ENCODE assay signal across 19 mouse cellular contexts in genomic region chr19:53552216-53552786, GRCm38 (mm10). TPM values are rescaled to one million over a fixed set of nuclear protein-coding genes. Genes with fewer than 3 reads are reported as not detected.
DNase-seq lines count a peak whose midpoint lies in the region; TF ChIP-seq lines count a peak whose summit lies in the region.
"Had no signal": no experiment of that assay in that cellular context is flagged by ENCODE, and none has a peak within 500 bp of the region (broad histone marks: within the 10 kb centered on the region; RNA-seq: fewer than 3 reads in every experiment).

No protein-coding gene starts in this region.

- peak overlapping the region; percentile 50; the same call in 1 of the 2 replicates for H3K27ac ChIP-seq in olfactory bulb, adult 2 months (ENCODE audit: insufficient read depth, low read depth, low read length)
- no peak overlapping the region for H3K27ac ChIP-seq in midbrain, embryonic 10.5 days (replicated peaks)
- H3K27ac ChIP-seq: hindbrain, embryonic 15.5 days; limb, embryonic 13.5 days; midbrain, embryonic 12.5 days had no signal

- H3K27me3 ChIP-seq in E14TG2a.4 (ENCODE audit: insufficient read depth, low read length), result peaks cover 3% of the 10 kb centered on the region; the same call in 1 of the 2 replicates
- H3K27me3 ChIP-seq in midbrain, embryonic 10.5 days (ENCODE audit: low read depth, poor library complexity, severe bottlenecking), result no peaks in the 10 kb centered on the region
- H3K27me3 ChIP-seq: hindbrain, embryonic 15.5 days; limb, embryonic 13.5 days; midbrain, embryonic 12.5 days had no signal

- H3K36me3 ChIP-seq in E14TG2a.4 (ENCODE audit: insufficient read depth, low read length), result no peaks in the 10 kb centered on the region
- H3K36me3 ChIP-seq in midbrain, embryonic 10.5 days, result no peaks in the 10 kb centered on the region
- H3K36me3 ChIP-seq: hindbrain, embryonic 15.5 days; limb, embryonic 13.5 days; midbrain, embryonic 12.5 days had no signal

- no peak for TF ChIP-seq CTCF in E14TG2a.4 (conservative IDR thresholded peaks at IDR 0.05; ENCODE audit: low read length)
- TF ChIP-seq CTCF in olfactory bulb, adult 2 months (IDR thresholded peaks at IDR 0.05; ENCODE audit: insufficient read depth, low read depth, low read length), result no peak

- peak; percentile 45 for DNase-seq in kidney, postnatal 10 days
- DNase-seq in kidney, adult 8-10 months, result no peak
- peak; percentile 84 for DNase-seq in R1 (ENCODE audit: low read depth, low spot score)
- DNase-seq in midbrain, embryonic 10.5 days (ENCODE audit: low spot score), result no peak
- no peak for DNase-seq in cerebellum, adult 9-10 months
- DNase-seq: cerebellum, adult 11 months; cerebellum, postnatal 36 days; gastrocnemius, postnatal 14 days; heart, postnatal 36 days; layer of hippocampus, adult 9-11 months; lung, adult 18-20 months; lung, postnatal 4 days; right cerebral cortex, postnatal 25 days; thymus, postnatal 4 days had no signal

- H3K9me3 ChIP-seq in E14TG2a.4 (ENCODE audit: low read length), result no peaks in the 10 kb centered on the region
- no peaks in the 10 kb centered on the region for H3K9me3 ChIP-seq in midbrain, embryonic 10.5 days (replicated peaks)
- H3K9me3 ChIP-seq: hindbrain, embryonic 15.5 days; limb, embryonic 13.5 days; midbrain, embryonic 12.5 days had no signal

- peaks cover 74% of the 10 kb centered on the region for H3K4me1 ChIP-seq in E14TG2a.4 (replicated peaks; ENCODE audit: low read depth, low read length)
- peaks cover 29% of the 10 kb centered on the region for H3K4me1 ChIP-seq in olfactory bulb, adult 2 months (ENCODE audit: control insufficient read depth, insufficient read depth, low read length)
- H3K4me1 ChIP-seq in midbrain, embryonic 10.5 days, result peaks cover 22% of the 10 kb centered on the region

- peak overlapping the region; percentile 50 for H3K4me3 ChIP-seq in E14TG2a.4 (replicated peaks; ENCODE audit: low read length)
- no peak overlapping the region for H3K4me3 ChIP-seq in olfactory bulb, adult 2 months (ENCODE audit: insufficient read depth, low read depth, low read length)
- H3K4me3 ChIP-seq in midbrain, embryonic 10.5 days, result no peak overlapping the region
- H3K4me3 ChIP-seq: hindbrain, embryonic 15.5 days; limb, embryonic 13.5 days; midbrain, embryonic 12.5 days had no signal

- 51% methylated on average over 10 of the region's 10 CpGs for WGBS in olfactory bulb, adult 2 months
- WGBS in midbrain, embryonic 10.5 days, result 35% methylated on average over 10 of the region's 10 CpGs

- TF ChIP-seq POLR2A in olfactory bulb, adult 2 months (IDR thresholded peaks at IDR 0.05; ENCODE audit: insufficient read depth, low read depth, low read length), result no peak

RNA-seq across cellular contexts. Expression of gene Dusp5, which starts 23.4 kb away (rescaled TPM):
- not detected in 2 replicates for polyA plus RNA-seq in olfactory bulb, adult 2 months (2012; ENCODE audit: insufficient read depth, insufficient read length, low replicate concordance, missing spikeins)
- 4.0 and 6.3 TPM in 2 replicates for polyA plus RNA-seq in midbrain, embryonic 10.5 days (2016; fragmentation: Nextera tagmentation; extraction: Ambion mirVana)

RNA-seq across cellular contexts. Expression of gene Nutf2-ps1, which starts 36.6 kb away (rescaled TPM):
- polyA plus RNA-seq in olfactory bulb, adult 2 months (2012; ENCODE audit: insufficient read depth, insufficient read length, low replicate concordance, missing spikeins), result not detected in 2 replicates
- 609 and 658 TPM in 2 replicates for polyA plus RNA-seq in midbrain, embryonic 10.5 days (2016; fragmentation: Nextera tagmentation; extraction: Ambion mirVana)

RNA-seq across cellular contexts. Expression of gene Smc3, which starts 47.9 kb away (rescaled TPM):
- polyA plus RNA-seq in olfactory bulb, adult 2 months (2012; ENCODE audit: insufficient read depth, insufficient read length, low replicate concordance, missing spikeins), result 104 TPM in 1 of 2 replicates, not detected in the other
- 74.3 and 76.9 TPM in 2 replicates for polyA plus RNA-seq in midbrain, embryonic 10.5 days (2016; fragmentation: Nextera tagmentation; extraction: Ambion mirVana)

Comparison
In these comparisons a context has a peak if more than half of its experiments do, and no peak if none do; other contexts are left out.
1. DNase-seq: peak in kidney, postnatal 10 days (single experiment) and R1 (single experiment); none in kidney, adult 8-10 months (0 of 2), midbrain, embryonic 10.5 days (single experiment) and cerebellum, adult 9-10 months (single experiment).